Mouse (Mus musculus) left cerebral cortex, postnatal 25 days (tissue): ENCODE results near the gene Gm6377. TPM values are rescaled to one million over a fixed set of nuclear protein-coding genes. Genes with fewer than 3 reads are reported as not detected.

ENCODE experiments used
- DNase-seq, 2 experiments: peaks; one replicate each; pipeline ENCODE4 v3.0.0; 2022; ENCODE audit warnings: low spot score in 2 of 2, mixed read lengths in 1 of 2
- intact Hi-C: fragments of 180-260 bp; cut with DNase I; formaldehyde crosslinking; loops from one replicate; pipeline ENCODE4 v1.15.1; 2025
- total RNA-seq, 2 experiments: library from RNA; stranded (reverse); gene quantifications; 2 replicates each; pipeline ENCODE4 v1.2.3; 2021

The Gm6377 gene
- total RNA-seq: not detected

GRCm38 (mm10) chrX:109196468-109196867 lies at the start of gene Gm6377:
Gene Gm6377, plus strand, starts transcription at chrX:109196756.
- DNase-seq: no peak
- intact Hi-C loops: no loop called here

DNA sequence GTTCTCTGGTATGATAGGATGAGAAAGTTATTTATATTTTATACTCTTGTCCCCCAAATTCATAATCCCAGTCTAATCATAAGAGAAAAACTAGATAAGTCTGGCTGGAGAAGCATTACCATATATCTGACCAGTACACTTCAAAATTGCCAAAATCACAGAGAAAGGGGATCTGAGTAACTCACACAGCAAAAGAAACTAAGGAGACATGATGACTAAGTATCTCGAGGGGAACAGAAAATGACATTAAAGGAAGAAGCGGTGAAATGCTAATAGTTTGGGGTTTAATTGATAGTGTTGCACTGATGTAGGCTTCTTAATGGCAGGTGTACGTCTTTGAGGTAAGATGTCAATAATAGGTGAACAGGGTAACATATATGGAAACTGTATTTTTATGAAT lies 49.4 kb upstream of the Gm6377 start:
- DNase-seq: no peak
- intact Hi-C loops: no loop called here

DNA sequence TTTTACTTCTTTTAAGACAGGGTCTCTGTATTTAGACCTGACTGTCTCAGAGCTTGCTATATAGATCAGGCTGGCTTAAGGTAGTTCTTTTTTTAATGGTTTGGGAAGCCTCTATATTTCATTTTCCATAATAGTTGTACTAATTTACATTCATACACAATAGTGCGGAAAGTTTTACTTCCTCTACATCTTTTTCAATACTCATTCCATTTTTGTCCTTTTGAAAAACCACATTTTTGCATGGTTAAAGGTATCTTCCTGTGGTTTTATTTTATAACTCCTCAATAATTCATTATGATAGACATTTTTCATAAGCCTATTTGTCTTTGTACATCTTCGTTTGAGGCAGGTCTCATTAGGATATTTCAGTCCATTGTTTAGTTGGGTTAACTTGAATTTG lies 45.3 kb upstream of the Gm6377 start:
- intact Hi-C loops: no loop called here
- no peak for DNase-seq

DNA sequence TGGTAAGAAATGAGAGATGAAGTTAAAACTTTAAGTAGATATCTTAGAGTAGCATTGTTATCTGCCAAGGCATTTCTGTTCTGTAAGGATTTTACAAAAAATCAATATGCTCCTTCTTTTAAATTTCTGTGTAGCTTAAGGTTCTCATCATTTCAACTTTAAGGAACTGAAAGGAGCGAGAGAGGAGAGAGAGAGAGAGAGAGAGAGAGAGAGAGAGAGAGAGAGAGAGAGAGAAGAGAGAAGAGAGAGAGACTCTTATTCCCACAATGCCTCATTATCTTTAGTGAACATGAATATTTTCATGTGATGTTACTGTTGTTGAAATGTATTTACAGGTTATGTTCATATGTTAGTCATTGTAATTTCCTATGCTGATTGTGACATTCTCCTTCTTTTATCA lies 36.2 kb upstream of the Gm6377 start:
- intact Hi-C loops: no loop called here

GRCm38 (mm10) chrX:109160901-109161300 lies 35.7 kb upstream of the Gm6377 start:
- intact Hi-C loops: no loop called here
- no peak for DNase-seq

More for the DNA sequence above, 36.2 kb upstream of the Gm6377 start:
- no peak for DNase-seq

- no peak for DNase-seq
- intact Hi-C loops: no loop called here
These were observed 21.5 kb upstream of the Gm6377 start for GRCm38 (mm10) chrX:109175038-109175437.

DNA sequence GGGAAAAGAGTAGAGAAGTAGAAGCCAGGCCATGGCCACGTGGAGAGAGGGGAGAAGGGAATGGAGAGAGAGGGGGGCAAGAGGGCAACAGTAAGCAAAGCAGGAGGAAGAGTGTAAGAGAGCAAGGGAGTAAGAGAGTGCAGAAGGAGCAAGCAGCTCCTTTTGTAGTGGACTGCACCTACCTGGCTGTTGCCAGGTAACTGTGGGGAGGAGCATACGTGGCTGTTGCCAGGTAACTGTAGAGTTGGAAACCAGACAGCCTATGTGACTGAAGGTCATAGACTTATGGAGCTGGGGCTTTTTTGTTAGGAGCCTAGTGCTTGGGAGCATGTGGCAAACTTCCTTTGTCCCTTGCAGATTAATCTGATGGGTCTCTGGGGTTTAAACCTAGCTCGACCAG lies 21.1 kb upstream of the Gm6377 start:
- intact Hi-C loops: no loop called here
- DNase-seq: no peak

DNA sequence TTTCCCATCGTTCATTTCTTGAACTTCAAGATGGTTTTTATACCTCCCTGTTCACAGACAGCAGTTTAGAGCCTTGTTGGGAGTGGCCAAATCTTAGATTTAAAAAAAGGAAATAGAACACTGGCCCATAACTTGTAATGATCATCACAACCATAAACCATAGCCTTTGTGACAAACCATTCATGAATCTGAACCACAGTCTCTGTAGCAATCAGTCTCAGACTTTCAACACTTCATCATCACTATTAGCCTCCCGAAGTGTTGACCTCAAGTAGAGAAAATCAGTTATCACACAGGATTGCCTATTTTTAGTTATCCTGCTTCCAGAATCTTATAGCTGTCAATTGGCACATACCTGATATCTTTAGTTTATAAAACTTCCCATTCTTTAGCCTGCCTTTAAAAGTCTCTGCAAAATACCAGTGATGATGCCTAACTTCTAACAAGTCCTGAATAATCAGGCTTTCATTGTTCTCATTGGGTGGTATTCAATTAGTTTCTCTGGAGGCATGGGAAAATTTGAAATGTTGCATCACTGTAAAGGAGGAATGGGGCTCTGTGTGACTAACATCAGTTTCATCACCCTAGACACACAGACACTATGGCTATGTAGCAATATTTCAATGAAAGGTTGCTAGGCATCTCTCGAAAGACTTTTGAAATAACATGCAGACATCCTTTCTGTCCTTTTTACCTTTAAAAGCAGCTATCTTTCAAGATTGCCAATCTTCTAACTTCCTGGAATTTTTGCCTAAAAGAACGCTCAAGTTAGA lies 11.7 kb upstream of the Gm6377 start:
- intact Hi-C loops: no loop called here
- no peak for DNase-seq

DNA sequence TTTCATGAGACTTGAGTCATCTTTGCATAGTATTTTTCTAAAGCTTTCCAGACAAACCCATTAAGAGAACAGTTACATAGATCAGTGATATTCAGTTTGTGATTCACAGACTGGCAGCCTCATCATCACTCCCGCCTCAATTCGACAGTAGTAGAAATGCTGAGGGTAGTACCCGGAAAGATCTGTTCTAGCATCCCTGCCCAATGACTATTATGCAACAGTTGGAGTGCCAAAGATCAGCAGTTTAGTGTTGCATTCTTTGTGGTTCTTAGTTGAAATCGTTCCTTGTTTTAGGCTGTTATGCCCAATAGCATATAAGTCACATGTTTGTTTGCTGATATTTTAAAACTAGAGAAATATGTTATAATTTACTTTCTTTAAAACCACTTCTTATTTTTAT lies 6.9 kb upstream of the Gm6377 start:
- intact Hi-C loops: no loop called here
- no peak for DNase-seq

- DNase-seq: no peak
- intact Hi-C loops: no loop called here
These were observed 5.6 kb upstream of the Gm6377 start for GRCm38 (mm10) chrX:109190969-109191368.

GRCm38 (mm10) chrX:109191436-109191835 lies 5.1 kb upstream of the Gm6377 start:
- intact Hi-C loops: no loop called here

GRCm38 (mm10) chrX:109207843-109208242 lies 11.3 kb downstream of the Gm6377 start:
- no peak for DNase-seq
- intact Hi-C loops: no loop called here

More at GRCm38 (mm10) chrX:109191436-109191835, 5.1 kb upstream of the Gm6377 start:
- no peak for DNase-seq

DNA sequence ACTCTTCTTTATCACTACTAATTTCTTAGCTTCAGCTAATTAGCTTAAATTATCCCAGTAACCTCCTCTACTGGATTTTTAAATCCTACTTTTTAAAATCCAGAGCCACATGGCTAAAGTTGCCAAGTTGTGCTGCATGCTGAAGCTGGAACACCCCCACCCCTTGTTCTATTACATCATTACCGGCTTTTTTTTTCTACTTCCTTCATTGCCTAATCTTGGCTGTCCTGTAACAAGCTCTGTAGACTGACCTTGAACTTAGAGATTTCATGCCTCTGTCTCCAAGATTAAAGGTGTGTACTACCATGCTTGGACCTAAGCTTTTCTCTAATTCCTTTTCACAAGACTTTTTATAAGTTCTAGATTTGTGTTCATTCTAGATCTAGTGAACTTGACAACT lies 32.2 kb downstream of the Gm6377 start:
- intact Hi-C loops: no loop called here
- DNase-seq: no peak

DNA sequence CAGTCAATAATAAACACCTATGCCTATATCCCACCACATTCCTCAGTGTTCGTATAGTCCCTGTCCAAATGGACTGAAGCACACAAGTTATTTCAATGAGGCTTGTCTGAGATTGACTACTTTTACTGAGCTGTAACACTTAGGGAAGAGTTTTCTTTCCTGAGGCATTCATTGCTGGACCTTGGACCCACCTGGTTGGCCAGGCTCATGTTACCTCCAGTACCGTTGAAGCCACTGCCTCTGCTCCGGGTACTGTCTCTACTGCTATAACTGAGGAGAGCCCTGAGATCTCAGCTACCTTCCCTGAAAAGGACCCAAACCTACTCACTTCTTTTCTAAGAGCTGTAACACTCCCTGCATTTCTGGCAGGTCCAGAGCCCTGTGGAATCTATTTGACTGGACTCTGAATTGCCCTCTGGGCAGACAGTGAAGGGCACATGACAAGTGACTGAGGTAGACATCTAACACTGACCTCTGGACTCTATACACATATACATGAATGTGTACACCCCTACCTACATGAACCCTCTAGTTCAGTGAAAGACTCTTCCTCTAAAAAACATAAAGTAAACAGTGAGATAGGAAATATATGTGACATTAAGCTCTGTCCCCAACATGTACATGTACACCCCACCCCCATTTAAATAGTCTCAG lies 39.0 kb downstream of the Gm6377 start:
- intact Hi-C loops: no loop called here
- DNase-seq: no peak

DNA sequence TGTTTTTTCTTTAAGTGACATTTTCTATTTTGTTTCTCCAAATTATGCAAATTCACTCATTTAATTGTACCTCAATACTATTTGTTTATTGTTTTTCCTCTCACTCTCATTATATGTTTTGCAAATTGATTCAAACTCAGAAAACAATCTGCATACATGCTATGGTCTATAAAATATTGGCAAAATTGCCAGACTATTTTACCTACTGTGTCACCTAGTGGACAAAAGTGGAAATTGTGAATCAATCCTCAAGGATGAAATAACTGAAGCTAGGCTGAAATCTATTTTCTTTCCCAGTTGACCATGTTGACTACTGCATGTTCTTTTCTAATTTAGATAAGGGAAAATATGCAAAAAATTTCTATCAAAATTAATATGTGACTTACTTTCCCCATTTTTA lies 41.6 kb downstream of the Gm6377 start:
- intact Hi-C loops: no loop called here
- peak in 1 of 2 experiments; percentile 1 for DNase-seq

Other genes starting within 250 kb of the Gm6377 start
- gene Hmgn5, start 183.4 kb upstream of the Gm6377 start, total RNA-seq: 1 to 10 TPM; 5.1 to 5.2 TPM
- 10 to 100 TPM; 59.8 to 69.6 TPM for gene Sh3bgrl, start 101.4 kb upstream of the Gm6377 start, total RNA-seq